Mouse (Mus musculus): ENCODE data around the gene Usp28.

Gene Usp28

DNA sequence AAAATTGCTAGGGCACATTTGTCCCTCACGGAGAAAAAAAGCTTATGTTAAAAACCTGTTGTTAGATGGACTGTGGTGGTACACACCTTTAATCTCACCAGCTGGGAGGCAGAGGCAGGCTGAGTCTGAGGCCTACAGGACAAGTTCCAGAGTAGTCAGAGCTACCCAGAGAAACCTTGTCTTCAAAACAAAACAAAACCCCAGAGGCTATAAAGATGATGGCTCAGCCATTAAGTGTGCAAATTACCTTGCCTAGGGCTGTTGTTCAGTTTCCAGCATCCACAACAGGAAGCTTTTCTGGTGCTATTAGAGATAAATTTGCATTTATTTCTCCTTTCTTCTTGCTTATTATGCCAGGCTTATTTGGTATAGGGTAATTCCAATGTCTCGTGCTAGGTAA lies 39.4 kb downstream of the Usp28 start:
- DNase-seq = no peak

DNA sequence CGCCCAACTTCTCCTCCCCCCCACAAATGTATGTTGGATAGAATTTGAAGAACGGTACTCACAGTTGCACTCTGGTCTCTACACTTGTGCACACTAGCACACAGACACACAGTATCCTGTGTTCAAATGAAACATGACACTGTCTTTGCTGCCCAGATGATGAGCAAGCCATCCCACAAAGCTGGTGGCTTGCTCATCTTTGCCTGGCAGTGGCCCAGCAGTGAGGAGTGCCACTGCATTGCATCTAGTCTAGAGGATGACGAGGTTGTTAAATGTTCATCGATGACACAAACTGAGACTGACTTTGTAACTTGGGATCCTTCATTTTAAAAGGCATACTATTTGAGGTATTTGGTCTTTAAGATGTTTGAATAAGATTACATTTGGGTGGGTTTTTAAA lies 49.6 kb downstream of the Usp28 start:
- no peak for DNase-seq

DNA sequence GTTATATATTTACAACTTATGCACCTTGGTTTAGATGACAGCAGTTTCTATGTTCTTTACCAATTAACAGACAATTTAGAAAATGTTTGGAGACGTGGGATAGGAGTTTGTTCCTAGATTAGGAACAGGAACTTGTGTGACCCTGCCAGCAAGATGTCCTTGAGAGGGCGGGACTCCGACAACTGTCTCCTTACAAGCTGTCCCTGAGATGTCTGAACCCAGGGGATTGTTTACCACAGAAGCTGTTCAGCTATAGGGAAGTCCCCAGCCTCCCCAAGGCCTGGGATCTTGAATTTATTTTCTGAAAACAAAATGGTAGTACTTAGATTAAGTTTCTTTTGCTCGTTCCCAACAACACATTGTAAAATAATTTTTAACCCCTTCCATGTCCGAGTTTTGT lies 65.7 kb downstream of the Usp28 start:
- no peak for DNase-seq

DNA sequence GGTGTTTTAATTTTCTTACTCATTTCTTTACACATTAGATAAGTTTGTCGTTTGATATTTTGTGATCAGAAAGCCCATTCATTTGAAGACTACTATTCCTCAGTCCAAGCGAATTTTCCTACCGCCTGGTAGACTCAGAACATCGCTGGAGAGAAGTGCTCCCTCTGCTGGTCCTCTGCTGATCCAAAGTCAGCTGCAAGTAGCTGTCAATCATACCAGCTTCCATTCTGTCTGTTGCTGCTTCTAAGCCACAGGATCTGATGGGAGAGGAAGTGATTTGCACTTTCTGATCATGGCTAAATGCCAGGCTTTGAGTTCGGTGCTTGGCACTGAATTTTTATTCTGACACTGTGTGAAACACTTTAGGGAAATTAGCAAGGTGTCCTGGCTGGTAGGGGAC lies 66.2 kb downstream of the Usp28 start:
- DNase-seq = peak; percentile 39

DNA sequence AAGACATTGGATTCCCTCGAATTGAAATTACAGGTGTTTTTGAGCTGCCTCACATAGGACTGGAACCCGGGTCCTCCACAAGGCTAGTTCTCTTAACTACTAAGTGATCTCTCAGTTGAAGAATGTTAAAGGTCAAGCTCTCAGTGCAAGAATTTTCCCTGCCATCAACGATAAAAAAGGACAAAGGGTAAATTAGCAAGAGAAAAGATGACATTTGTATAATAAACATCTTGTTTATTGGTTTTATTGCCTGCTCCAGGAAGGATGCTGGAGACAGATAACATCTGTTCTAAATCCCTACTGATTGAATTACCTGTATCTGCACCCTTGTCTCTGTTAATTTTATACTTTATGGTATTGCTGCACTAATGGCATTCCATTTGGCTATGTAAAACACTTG lies 68.9 kb downstream of the Usp28 start:
- DNase-seq = no peak

DNA sequence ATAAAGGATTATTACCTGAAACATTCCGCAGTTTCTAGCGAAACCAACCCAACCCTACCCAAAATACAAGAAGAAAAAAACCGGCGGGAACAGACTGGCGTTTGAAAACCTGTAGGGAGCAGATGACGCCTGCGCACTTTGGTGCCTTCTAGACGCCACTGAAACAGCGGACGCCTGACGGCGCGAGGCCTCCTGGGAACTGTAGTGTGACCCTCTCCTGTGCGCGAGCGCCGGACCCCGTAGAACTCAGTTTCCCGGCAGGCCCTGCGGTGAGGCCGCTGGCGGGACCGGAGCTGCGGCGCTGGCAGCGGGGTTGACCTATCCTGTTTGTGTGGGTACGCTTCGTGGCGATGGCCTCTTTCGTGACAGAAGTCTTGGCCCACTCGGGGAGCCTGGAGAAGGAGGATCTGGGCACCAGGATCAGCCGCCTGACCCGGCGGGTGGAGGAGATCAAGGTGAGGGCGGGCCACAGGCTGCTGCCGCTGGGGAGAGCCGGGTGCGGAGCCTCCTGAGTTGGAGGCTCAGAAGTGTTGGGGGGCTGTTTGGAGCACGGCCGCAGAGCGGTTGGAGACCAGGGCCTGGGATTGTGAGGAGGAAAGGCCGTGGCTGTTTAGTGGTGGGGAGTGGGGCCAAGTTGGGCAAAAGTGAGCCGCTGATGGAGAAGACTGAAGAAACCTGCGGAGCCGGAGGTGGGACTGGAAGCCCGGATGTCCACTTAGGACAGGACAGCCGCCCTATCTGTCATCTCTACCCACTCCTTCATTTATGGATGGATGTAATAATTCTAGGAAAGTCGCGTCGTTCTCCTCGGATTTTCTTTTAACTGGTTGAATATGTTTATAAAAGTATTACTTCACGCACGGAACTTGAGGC lies 70.4 kb downstream of the Usp28 start, which contains the start of gene Zw10:
Zw10 (plus strand) TSS at position 281 of the 873 bp plus-strand sequence.
- peak; percentile 94 for DNase-seq

DNA sequence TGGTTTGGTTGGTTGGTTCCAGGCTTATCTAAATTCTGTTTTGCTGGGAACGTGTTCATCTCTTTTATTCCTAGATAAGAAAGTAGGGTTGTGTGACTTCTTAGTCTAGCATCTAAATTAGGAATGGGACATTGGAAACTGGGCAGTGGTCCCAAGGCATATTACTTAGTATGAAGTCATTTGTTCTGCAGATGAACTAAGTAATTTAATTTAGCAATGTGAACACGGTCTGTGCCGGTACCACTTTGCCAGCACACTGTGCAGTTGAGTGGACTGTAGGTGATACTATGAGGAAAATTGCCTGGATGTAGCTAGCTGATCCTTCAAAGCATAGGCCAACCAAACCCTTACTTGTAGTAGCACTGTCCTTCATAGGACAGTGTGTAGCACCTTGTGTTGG lies 91.7 kb downstream of the Usp28 start:
- DNase-seq = no peak

DNA sequence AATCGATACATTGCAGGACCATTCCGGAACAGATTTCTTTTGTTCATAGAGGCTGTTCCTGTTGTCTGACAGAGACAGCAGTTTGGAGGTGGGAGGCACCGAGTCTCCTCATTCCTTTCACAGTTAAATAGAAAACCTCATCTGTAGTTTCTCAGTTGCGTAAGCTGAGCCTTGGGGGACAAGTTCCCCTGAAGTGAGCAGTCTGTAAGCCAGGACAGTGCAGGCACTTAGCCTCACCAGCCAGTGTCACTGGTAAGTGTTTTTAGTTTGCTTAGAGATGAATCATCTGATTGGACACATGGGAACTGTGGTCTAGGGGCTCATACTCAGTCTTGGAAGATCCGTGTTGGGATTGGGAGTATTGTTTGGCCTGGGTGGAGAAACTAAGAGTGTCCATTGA lies 95.9 kb downstream of the Usp28 start, which contains the start of gene Tmprss5:
Tmprss5 (plus strand) TSS at position 154 of the 400 bp plus-strand sequence.
- DNase-seq = no peak

DNA sequence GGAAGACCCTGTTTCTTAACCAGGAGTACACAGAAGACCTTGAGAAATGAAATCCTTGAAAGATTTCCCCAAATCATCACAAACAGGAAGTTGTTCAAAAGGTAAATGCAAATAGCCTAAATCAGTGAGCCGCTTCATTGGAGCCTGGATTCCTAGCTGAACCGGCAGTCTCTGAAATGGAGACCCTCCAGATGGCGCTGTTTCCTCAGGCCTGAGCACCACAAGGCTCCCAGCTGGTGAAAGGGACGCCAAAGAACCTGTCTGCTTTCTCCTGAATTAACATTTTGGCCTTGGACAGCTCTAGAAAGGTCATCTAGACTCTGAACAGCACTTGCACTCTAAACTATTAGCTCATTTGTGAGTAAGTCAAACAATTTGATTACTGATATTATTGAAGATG lies 96.4 kb downstream of the Usp28 start:
- peak; percentile 56 for DNase-seq

DNA sequence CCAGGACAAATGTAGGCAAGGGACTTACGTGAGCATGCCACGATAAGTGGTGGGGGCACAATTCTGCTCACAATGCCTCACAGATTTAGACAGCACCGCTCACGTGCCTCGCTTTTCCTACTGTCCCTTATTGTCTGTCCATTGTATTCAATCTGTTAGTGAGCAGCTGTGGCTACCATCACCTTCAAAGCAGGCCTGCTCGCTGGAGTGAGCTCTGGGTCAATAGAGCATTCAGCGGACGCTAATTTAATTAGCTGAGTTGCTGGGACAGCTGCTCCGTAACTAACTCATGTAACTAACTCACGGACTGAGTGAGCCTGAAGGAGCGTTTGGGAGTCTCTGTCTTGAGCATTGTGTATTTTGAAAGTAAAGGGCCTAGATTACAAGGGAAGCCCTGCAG lies 102.1 kb downstream of the Usp28 start:
- DNase-seq = no peak
